Mouse (Mus musculus) adrenal gland, adult 8-10 months (tissue): ENCODE data around the gene Olfr1186. TPM values are rescaled to one million over a fixed set of nuclear protein-coding genes. Genes with fewer than 3 reads are reported as not detected.
"Not testable (repeated sequence)": the region's sequence is repeated elsewhere in the genome, so short reads cannot be mapped to it uniquely, and the experiment has no call there.

Source experiments
- DNase-seq: peaks from one replicate; pipeline ENCODE4 v3.0.0; 2022
- total RNA-seq, 4 experiments: library from RNA; stranded (reverse); gene quantifications; 2 replicates each; pipeline ENCODE4 v1.2.4; 2022

Olfr1186 gene
- total RNA-seq = not detected

DNA sequence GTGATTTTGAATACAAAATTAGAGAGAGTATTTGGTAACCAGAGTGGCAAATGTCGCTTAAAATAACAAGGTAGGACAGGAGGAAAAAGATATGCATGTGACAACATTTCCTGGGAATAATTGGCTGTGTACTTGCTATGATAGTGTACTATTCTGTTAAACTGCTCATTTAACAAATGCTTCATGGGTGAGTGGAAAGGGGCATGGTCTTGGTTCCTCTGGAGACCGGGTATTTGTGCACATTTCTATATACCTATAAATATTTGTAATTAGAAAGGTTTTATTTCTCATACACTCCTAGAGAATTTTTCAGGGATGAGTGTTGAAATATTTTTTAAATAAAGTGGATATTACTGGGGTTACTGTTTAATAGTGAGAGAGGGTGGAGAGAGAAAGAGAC lies at the start of gene Olfr1186:
Gene Olfr1186 (plus strand): TSS at position 301 of the 400 bp plus-strand sequence.
- DNase-seq = no peak

DNA sequence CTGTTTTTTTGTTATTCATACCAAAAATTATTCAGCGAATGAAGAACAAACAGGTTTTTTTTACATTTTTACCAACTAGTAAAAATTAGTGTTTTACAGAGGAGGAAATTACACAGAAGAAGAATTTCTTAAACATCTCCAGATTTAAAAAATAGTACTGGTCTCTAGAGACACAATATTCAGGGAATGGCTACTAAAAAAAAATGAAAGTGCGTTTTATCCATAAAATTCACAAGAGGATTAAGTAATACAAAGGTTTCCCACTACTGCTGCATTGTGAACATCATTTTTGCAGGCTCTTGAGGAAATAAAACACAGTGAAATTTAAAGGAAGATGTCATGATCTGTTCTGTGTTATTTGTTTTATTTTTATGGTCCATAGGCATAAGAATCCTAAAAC lies 35.1 kb upstream of the Olfr1186 start, which contains the start of gene Olfr1184:
Gene Olfr1184 (plus strand): TSS at position 301 of the 400 bp plus-strand sequence.
- no peak for DNase-seq

DNA sequence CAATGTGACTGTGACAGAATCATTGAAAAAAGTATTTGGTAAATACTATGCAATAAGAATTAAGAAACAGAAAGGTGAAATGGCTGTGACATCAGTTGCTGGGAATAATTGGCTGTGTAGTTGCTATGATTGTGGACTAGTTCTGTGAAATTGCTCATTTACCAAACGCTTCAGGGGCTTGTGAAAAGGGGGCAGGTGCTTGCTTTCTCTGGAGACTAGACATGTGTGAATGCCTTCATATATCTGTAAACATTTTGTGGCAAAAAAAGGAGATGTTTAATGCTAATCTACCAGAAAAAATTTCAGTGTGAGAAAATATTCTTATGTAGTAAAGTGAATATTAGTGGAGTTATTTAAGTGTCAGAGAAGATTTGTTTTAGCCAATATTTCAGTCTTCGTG lies 25.3 kb upstream of the Olfr1186 start, which contains the start of gene Olfr1185-ps1:
Gene Olfr1185-ps1 (plus strand): TSS at position 301 of the 400 bp plus-strand sequence.
- no peak for DNase-seq

DNA sequence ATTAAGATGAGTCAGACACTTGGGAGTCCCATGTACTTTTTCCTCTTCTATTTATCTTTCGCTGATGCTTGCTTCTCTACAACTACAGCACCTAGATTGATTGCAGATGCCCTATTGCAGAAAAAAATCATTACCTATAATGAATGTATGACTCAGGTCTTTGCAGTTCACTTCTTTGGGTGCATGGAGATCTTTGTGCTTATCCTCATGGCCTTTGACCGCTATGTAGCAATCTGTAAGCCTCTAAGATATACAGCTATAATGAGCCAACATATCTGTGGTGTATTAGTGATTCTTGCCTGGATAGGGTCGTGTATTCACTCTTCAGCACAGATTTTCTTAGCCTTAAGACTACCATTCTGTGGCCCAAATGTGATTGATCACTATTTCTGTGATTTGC lies 7.4 kb downstream of the Olfr1186 start:
- DNase-seq = no peak

DNA sequence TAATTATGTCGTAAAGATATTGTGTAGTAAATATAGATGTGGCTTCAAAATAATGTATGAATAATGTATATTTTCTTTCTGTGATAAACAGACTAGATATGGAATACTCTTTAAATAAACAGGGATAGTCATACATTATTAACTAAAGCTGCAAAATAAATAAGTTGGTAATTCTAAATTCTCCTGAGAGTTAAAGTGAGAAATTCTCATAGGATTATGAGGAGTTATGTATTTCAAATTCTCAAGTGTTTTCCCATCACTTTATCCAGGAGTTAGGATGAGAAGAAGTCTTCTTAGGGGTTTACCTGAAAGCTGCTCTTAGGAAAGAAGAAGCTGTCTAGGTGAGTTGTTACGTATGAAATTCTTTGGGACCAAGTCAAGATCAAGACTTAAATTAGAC lies 38.3 kb downstream of the Olfr1186 start, which contains the start of gene Olfr1188:
Gene Olfr1188 (plus strand): TSS at position 301 of the 400 bp plus-strand sequence.
- DNase-seq = no peak

DNA sequence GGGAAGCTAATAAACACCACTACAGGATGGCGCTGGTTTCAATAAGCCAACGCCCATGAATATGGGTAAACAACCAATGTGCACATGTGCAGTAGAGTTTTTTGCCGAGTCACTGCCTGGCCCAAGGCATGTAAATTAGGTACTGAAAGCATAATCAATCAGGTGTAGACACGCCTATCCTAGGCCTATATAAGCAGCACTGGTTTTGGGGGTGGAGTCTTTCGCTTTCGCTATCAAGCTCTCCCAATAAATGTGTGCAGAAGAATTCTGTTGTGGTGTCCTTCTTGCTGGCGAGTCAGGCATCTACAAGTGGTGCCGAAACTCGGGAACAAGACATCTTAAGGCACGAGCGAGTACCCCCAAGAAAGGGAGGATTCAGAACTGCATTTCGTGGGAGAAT lies 54.3 kb downstream of the Olfr1186 start:
- DNase-seq = not testable (repeated sequence)

Other genes starting within 250 kb of the Olfr1186 start
- not detected for gene Olfr1173, start 238.7 kb upstream of the Olfr1186 start, total RNA-seq
- gene Olfr1174-ps, start 203.4 kb upstream of the Olfr1186 start, total RNA-seq = not detected
- under 1 TPM in 1 of 4 experiments, not detected in 3; 0.06 TPM for gene Olfr1175-ps, start 191.3 kb upstream of the Olfr1186 start, total RNA-seq
- gene Olfr1176, start 181.8 kb upstream of the Olfr1186 start, total RNA-seq = not detected
- gene Olfr1177-ps, start 172.1 kb upstream of the Olfr1186 start, total RNA-seq = not detected
- gene Olfr1178, start 131.5 kb upstream of the Olfr1186 start, total RNA-seq = not detected
- gene Olfr1179, start 112.1 kb upstream of the Olfr1186 start, total RNA-seq = not detected
- gene Olfr1180, start 99.4 kb upstream of the Olfr1186 start, total RNA-seq = not detected
- gene Olfr1181, start 92.4 kb upstream of the Olfr1186 start, total RNA-seq = not detected
- gene Gm13757, start 69.4 kb upstream of the Olfr1186 start, total RNA-seq = not detected
- gene Olfr1183, start 63.7 kb upstream of the Olfr1186 start, total RNA-seq = not detected
- gene Olfr1184, start 35.0 kb upstream of the Olfr1186 start, total RNA-seq = not detected
- gene Olfr1185-ps1, start 25.2 kb upstream of the Olfr1186 start, total RNA-seq = not detected
- not detected for gene Olfr1188, start 38.4 kb downstream of the Olfr1186 start, total RNA-seq
- not detected for gene Olfr1189, start 67.9 kb downstream of the Olfr1186 start, total RNA-seq
- gene Olfr1191-ps1, start 122.0 kb downstream of the Olfr1186 start, total RNA-seq = not detected
- gene Olfr1192-ps1, start 130.0 kb downstream of the Olfr1186 start, total RNA-seq = not detected
- gene Olfr1193, start 157.1 kb downstream of the Olfr1186 start, total RNA-seq = not detected
- gene Olfr1195, start 170.6 kb downstream of the Olfr1186 start, total RNA-seq = not detected
- not detected for gene Olfr1196, start 186.0 kb downstream of the Olfr1186 start, total RNA-seq
- not detected for gene Olfr1197, start 213.8 kb downstream of the Olfr1186 start, total RNA-seq
- gene Olfr1198, start 232.8 kb downstream of the Olfr1186 start, total RNA-seq = not detected
- not detected for gene Olfr1199, start 241.9 kb downstream of the Olfr1186 start, total RNA-seq